ENCODE assay signal across 27 mouse cellular contexts in the genomic region with DNA sequence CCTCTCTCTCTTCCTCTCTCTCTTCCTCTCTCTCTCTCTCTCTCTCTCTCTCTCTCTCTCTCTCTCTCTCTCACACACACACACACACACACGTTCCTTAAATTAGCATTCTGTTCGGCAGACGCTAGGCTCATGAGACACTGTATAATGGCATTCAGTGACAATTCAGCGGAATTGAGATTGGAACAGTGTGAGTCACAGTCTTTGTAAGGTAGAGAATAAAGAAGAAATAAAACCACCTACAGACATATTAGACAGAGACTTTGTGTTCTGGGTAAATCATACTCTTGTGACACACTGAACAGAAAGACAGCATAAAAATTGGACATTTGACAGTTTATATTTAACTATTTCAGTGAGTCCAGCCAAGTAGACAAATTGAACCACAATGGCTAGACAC. TPM values are rescaled to one million over a fixed set of nuclear protein-coding genes. Genes with fewer than 3 reads are reported as not detected.
DNase-seq lines count a peak whose midpoint lies in the region; ATAC-seq and TF ChIP-seq lines count a peak whose summit lies in the region.
"Had no signal": no experiment of that assay in that cellular context is flagged by ENCODE, and none has a peak within 500 bp of the region (broad histone marks: within the 10 kb centered on the region; RNA-seq: fewer than 3 reads in every experiment).

No protein-coding gene starts in this region.

- 26% methylated on average over 4 of the region's 4 CpGs for WGBS in forebrain, embryonic 16.5 days
- WGBS in forebrain, embryonic 10.5 days, result 82% methylated on average over 4 of the region's 4 CpGs
- 80% methylated on average over 4 of the region's 4 CpGs for WGBS in kidney, embryonic 14.5 days

- H3K4me2 ChIP-seq in forebrain, embryonic 16.5 days (ENCODE audit: low read length), result no peak overlapping the region
- no peak overlapping the region for H3K4me2 ChIP-seq in kidney, embryonic 14.5 days (replicated peaks; ENCODE audit: low read depth, low read length)
- H3K4me2 ChIP-seq: heart, embryonic 12.5 days; liver, embryonic 15.5 days; lung, embryonic 15.5 days; stomach, embryonic 15.5 days had no signal

- ATAC-seq in forebrain, embryonic 16.5 days, result peak; percentile 61; the same call in 1 of the 2 replicates
- ATAC-seq in kidney, embryonic 14.5 days (ENCODE audit: low FRiP score, low TSS enrichment), result no peak
- ATAC-seq: CD4-positive, CD25-positive, alpha-beta regulatory T cell, adult 4 months; intestine, postnatal 0 days; midbrain, embryonic 16.5 days had no signal

- H3K27ac ChIP-seq in forebrain, embryonic 16.5 days (ENCODE audit: low read length), result no peak overlapping the region
- H3K27ac ChIP-seq in forebrain, embryonic 10.5 days, result no peak overlapping the region
- H3K27ac ChIP-seq in kidney, embryonic 14.5 days (ENCODE audit: low read depth, low read length), result no peak overlapping the region
- no peak overlapping the region for H3K27ac ChIP-seq in left cerebral cortex, adult 2 months
- H3K27ac ChIP-seq: embryonic facial prominence, embryonic 10.5 days; limb, embryonic 10.5 days; liver, embryonic 15.5 days; lung, embryonic 15.5 days; stomach, embryonic 15.5 days had no signal

- no peaks in the 10 kb centered on the region for H3K27me3 ChIP-seq in forebrain, embryonic 16.5 days (replicated peaks; ENCODE audit: control insufficient read depth, insufficient read depth, low read length)
- no peaks in the 10 kb centered on the region for H3K27me3 ChIP-seq in forebrain, embryonic 10.5 days (ENCODE audit: poor library complexity, severe bottlenecking)
- H3K27me3 ChIP-seq in kidney, embryonic 14.5 days (ENCODE audit: control insufficient read depth, insufficient read depth, low read length), result no peaks in the 10 kb centered on the region
- H3K27me3 ChIP-seq: heart, embryonic 12.5 days; liver, embryonic 15.5 days; lung, embryonic 15.5 days; stomach, embryonic 15.5 days had no signal

- H3K9me3 ChIP-seq in forebrain, embryonic 16.5 days (ENCODE audit: control insufficient read depth, low read length), result no peaks in the 10 kb centered on the region
- H3K9me3 ChIP-seq in forebrain, embryonic 10.5 days, result no peaks in the 10 kb centered on the region
- no peaks in the 10 kb centered on the region for H3K9me3 ChIP-seq in kidney, embryonic 14.5 days (ENCODE audit: control insufficient read depth, low read length)
- H3K9me3 ChIP-seq: embryonic facial prominence, embryonic 10.5 days; heart, embryonic 12.5 days; limb, embryonic 10.5 days; liver, embryonic 15.5 days; lung, embryonic 15.5 days; megakaryocyte, embryonic 14.5 days; stomach, embryonic 15.5 days had no signal

- H3K36me3 ChIP-seq in forebrain, embryonic 16.5 days (ENCODE audit: control insufficient read depth, insufficient read depth), result no peaks in the 10 kb centered on the region
- H3K36me3 ChIP-seq in forebrain, embryonic 10.5 days (replicated peaks), result no peaks in the 10 kb centered on the region
- H3K36me3 ChIP-seq in kidney, embryonic 14.5 days (ENCODE audit: control insufficient read depth, insufficient read depth, low read length), result no peaks in the 10 kb centered on the region
- H3K36me3 ChIP-seq: embryonic facial prominence, embryonic 10.5 days; heart, embryonic 12.5 days; limb, embryonic 10.5 days; liver, embryonic 15.5 days; lung, embryonic 15.5 days; stomach, embryonic 15.5 days had no signal

- H3K4me3 ChIP-seq in forebrain, embryonic 16.5 days (replicated peaks; ENCODE audit: low read length), result no peak overlapping the region
- H3K4me3 ChIP-seq in forebrain, embryonic 10.5 days, result no peak overlapping the region
- H3K4me3 ChIP-seq in kidney, embryonic 14.5 days (ENCODE audit: low read length), result no peak overlapping the region
- no peak overlapping the region for H3K4me3 ChIP-seq in left cerebral cortex, adult 2 months
- H3K4me3 ChIP-seq: embryonic facial prominence, embryonic 10.5 days; heart, embryonic 12.5 days; limb, embryonic 10.5 days; liver, embryonic 15.5 days; lung, embryonic 15.5 days; megakaryocyte, embryonic 14.5 days; stomach, embryonic 15.5 days had no signal

- TF ChIP-seq CTCF in left cerebral cortex, adult 2 months (IDR thresholded peaks at IDR 0.05), result no peak

- DNase-seq in forebrain, embryonic 10.5 days (ENCODE audit: extremely low spot score, low spot score), result no peak
- DNase-seq in kidney, adult 9 months, result peak; percentile 5
- peak; percentile 16 to 37 for DNase-seq in left cerebral cortex, adult 9 months (ENCODE audit: low spot score in 2 of 2)
- DNase-seq in left cerebral cortex, adult 2 months (ENCODE audit: extremely low spot score in 1 of 2, low spot score in 2 of 2), result no peak
- DNase-seq in brain, adult 2 months (ENCODE audit: low read depth, low spot score), result peak; percentile 82
- no peak for DNase-seq in heart, adult 18-20 months
- DNase-seq: cerebellum, adult 11-12 months; heart, adult 11 months had no signal

- no peak overlapping the region for H3K9ac ChIP-seq in forebrain, embryonic 16.5 days (replicated peaks; ENCODE audit: low read depth, low read length)
- no peak overlapping the region for H3K9ac ChIP-seq in kidney, embryonic 14.5 days (ENCODE audit: low read depth, low read length)
- H3K9ac ChIP-seq: heart, embryonic 12.5 days; liver, embryonic 15.5 days; lung, embryonic 15.5 days; stomach, embryonic 15.5 days had no signal

- no peaks in the 10 kb centered on the region for H3K4me1 ChIP-seq in forebrain, embryonic 16.5 days (replicated peaks; ENCODE audit: control insufficient read depth, insufficient read depth, low read length)
- H3K4me1 ChIP-seq in forebrain, embryonic 10.5 days, result no peaks in the 10 kb centered on the region
- H3K4me1 ChIP-seq in kidney, embryonic 14.5 days (ENCODE audit: control insufficient read depth, insufficient read depth, low read length), result no peaks in the 10 kb centered on the region
- H3K4me1 ChIP-seq: embryonic facial prominence, embryonic 10.5 days; heart, embryonic 12.5 days; limb, embryonic 10.5 days; liver, embryonic 15.5 days; lung, embryonic 15.5 days; stomach, embryonic 15.5 days had no signal

- intact Hi-C loops in left cerebral cortex, adult 2 months (cut with DNase I), result loop anchor here (10.0 kb wide), 1 partner anchor 58 kb away; no protein-coding TSS in a partner anchor

RNA-seq across cellular contexts. Expression of a gene that starts 53.0 kb away (rescaled TPM):
- polyA plus RNA-seq in forebrain, embryonic 16.5 days (2015; fragmentation: Nextera tagmentation; extraction: Ambion mirVana), result not detected in 2 replicates
- polyA plus RNA-seq in forebrain, embryonic 10.5 days (2016; fragmentation: Nextera tagmentation; extraction: Ambion mirVana), result not detected in 2 replicates
- polyA plus RNA-seq in kidney, embryonic 14.5 days (2014; fragmentation: Nextera tagmentation; extraction: Ambion mirVana), result not detected in 2 replicates
- not detected for total RNA-seq in left cerebral cortex, adult 2 months (2021)
- not detected for total RNA-seq in heart, adult 18-20 months (2021)
- total RNA-seq: adrenal gland, postnatal 25 days; gastrocnemius, adult 8-10 months; heart, postnatal 10 days; layer of hippocampus, adult 18-20 months had no signal
- polyA plus RNA-seq: CD4-positive, CD25-positive, alpha-beta regulatory T cell, adult 4 months; cortical plate, adult 2 months; embryonic facial prominence, embryonic 10.5 days; heart, embryonic 12.5 days; hindbrain, embryonic 11.5 days; limb, embryonic 10.5 days; liver, embryonic 15.5 days; midbrain, embryonic 16.5 days; neural tube, embryonic 14.5 days had no signal

Comparison
In these comparisons a context has a peak if more than half of its experiments do, and no peak if none do; other contexts are left out.
1. DNase-seq: peak in kidney, adult 9 months (single experiment), left cerebral cortex, adult 9 months (2 of 2) and brain, adult 2 months (single experiment); none in forebrain, embryonic 10.5 days (single experiment), left cerebral cortex, adult 2 months (0 of 2) and heart, adult 18-20 months (0 of 2).